Mouse (Mus musculus): Measurements from ENCODE around the gene Pou3f4.
A peak's percentile ranks its signal among the peaks of the same experiment; 100 is the strongest.
"Not testable (repeated sequence)": the region's sequence is repeated elsewhere in the genome, so short reads cannot be mapped to it uniquely, and the experiment has no call there.

Pou3f4 gene

DNA sequence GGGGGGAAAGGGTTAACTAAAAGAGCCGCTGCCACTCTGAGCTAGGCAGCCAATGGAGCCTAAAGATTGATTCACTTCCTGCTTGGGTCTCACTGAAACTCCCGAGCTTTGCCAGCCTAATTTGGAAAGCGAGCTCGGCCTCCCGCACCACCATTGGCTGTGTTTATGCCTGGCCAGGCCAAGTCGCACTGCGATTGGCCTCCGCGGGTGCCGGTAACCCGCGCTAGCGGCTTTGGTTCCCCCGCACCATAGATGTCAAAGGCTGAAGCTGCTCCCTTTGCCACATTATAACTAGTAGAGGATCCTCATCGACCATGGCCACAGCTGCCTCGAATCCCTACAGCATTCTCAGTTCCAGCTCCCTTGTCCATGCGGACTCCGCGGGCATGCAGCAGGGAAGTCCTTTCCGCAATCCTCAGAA lies at the start of gene Pou3f4:
Pou3f4 (plus strand) TSS at position 130 of the 421 bp plus-strand sequence.
- peak; percentile 72 for DNase-seq (ENCODE audit: low spot score in 2 of 2)

DNA sequence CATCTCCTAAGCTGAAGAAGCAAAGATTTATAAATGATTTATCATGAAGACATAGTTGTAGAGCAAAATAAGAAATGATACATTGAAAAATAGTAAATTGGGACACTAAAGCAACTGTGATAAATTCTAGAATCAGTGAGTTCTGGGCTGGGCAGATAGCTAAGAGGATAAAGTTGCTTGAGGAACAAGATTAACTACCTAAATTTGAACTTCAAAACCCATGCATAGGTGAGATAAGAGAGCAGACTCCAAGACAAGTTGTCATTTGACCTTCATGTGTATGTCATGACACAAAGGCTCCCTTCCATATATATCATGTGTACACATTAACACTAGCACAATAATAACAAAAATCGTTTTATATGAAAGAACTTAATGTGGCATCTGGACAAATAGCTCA lies 48.1 kb upstream of the Pou3f4 start:
- DNase-seq (ENCODE audit: low spot score in 2 of 2): no peak

DNA sequence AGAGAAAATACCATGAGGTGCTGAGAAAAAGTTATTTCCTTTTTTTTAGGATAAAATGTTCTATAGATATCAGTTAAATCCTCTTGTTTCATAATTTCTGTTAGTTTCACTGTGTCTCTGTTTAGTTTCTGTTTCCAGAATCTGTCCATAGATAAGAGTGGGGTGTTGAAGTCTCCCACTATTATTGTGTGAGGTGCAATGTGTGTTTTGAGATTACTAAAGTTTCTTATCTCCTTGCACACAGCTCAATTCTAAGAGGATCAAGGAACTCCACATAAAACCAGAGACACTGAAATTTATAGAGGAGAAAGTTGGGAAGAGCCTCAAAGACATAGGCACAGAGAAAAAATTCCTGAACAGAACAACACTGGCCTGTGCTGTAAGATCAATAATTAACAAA lies 39.3 kb upstream of the Pou3f4 start:
- DNase-seq (ENCODE audit: low spot score in 2 of 2): not testable (repeated sequence)

DNA sequence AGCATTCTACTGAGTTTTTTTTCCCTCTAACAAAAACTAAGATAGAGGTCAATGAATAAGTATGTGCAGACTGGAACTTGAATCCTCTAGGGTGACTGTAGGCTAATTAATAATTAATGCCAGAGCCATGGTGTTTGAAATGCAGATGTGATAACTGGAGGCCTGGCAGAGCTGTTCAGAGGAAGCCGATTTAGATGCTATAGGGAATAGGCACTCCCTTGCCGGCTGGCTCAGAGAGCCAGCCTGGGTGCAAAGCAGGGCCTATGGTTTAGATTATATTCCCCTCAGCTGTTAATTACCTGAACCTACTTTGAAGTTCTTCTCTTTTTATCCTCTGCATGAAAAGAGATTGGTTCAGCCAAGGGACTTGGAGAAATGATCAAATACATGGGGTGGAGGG lies 11.6 kb upstream of the Pou3f4 start:
- DNase-seq (ENCODE audit: low spot score in 2 of 2): no peak

DNA sequence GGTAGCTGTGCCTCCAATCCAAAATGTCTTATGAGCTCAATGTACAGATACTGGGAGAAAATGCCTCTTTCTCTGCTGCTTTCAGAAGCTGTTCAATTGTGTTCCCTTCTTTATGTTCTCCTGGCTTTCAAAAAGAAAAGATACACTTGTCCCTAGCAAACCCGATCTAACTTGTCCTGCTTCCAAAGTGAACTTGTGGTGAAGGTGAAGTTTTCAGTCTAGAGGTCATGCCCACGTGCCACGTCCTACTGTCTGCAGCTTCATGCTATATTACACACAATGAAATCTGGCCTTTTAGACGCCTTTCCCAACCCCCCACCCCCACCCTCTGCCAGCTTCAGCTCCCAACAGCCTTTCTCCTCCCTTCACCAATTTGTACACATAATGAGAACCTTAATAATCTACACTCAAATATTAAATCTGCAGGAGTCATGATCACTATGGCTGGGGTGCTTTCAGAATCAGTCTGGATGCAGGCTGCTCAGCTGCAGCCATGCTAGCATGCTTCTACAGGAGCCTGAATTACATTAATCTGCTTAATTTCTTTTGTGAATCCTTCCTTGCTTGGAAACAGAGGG lies 4.0 kb upstream of the Pou3f4 start:
- DNase-seq (ENCODE audit: low spot score in 2 of 2): no peak

DNA sequence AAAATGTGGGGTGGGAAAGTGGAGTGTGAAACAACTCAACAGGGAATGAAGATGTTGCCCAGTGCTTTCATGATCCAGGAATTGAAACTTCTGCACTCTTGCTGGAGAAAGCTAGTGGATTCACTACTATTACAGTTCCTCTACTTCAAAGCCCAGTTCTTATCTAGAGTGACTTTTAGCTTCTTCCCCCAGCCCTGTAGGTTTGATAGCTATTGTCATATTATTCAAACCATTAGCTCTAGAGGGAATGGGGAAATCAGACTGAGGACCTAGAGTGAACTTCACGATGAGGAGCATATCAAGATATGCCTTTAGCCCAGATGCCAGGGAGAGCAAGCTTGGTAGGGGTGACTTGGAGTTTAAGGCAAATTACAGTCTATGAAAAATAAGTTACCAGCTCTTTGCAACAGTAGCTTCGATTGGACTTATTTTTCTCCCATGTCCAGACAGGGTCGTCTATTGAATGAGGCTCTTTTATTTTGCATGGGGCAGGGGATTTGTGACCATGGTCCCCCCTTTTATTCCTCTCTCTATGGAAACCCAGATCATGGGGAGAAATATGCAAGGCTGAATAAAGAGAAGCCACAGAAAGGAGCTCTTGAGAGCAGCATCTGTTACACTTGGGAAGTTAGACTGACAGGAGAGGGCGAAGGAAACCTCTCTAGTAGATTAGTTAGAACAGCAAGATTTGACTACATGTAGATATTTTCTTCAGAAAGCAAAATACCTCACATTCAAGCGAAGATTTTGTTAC lies 3.1 kb upstream of the Pou3f4 start:
- no peak for DNase-seq (ENCODE audit: low spot score in 2 of 2)

DNA sequence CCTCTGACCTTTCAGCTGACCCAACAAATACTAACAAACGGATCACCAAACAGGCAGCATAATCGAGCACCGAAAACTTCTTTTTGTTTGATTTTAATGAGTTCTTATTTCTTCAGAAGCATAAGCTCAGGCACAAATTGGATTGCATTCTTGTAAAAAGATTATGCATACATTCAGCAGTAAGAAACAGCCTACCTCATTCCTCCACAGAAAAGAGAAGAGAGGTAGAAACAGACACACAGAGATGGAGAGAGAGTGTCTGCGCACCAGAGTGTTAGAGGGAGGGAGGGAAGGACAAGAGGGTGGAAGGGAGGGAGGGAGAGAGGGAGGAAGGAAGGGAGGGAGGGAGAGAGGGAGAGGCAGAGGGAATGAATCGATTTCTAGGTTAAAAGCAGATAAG lies 2.0 kb upstream of the Pou3f4 start:
- no peak for DNase-seq (ENCODE audit: low spot score in 2 of 2)

DNA sequence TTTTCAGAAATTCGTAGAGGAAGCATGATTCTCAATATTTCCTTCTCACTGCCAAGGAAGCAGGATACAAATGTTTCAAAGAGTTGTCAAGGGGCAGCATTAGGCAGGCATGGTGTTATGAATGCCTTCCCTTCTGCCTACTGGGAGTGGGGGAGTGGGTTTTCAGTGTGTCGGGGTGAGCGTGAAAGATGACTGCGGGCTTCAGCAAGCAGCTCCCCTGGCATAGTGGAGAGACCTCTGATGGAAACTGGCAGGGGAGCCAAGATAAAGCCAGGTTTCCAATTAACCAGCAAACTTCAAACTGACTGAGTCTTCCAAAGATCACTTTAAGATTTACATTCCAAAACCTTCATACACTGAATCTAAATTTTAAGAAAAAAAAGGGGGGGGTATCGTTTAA lies 679 bp upstream of the Pou3f4 start:
- DNase-seq (ENCODE audit: low spot score in 2 of 2): no peak

DNA sequence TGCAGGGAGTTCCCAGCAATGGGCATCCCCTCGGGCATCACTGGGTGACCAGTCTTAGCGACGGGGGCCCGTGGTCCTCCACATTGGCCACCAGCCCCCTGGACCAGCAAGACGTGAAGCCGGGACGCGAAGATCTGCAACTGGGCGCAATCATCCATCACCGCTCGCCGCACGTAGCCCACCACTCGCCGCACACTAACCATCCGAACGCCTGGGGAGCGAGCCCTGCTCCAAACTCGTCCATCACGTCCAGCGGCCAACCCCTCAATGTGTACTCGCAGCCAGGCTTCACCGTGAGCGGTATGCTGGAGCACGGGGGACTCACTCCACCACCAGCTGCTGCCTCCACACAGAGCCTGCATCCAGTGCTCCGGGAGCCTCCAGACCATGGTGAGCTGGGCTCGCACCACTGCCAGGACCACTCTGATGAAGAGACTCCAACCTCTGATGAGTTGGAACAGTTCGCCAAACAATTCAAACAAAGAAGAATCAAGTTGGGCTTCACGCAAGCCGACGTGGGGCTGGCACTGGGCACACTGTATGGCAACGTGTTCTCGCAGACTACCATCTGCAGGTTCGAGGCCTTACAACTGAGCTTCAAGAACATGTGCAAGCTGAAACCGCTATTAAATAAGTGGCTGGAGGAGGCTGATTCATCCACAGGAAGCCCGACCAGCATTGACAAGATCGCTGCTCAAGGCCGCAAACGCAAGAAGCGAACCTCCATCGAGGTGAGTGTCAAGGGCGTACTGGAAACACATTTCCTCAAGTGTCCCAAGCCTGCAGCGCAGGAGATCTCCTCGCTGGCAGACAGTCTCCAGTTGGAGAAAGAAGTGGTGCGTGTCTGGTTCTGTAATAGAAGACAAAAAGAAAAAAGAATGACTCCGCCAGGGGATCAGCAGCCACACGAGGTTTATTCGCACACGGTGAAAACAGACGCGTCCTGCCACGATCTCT lies 790 bp downstream of the Pou3f4 start:
- no peak for DNase-seq (ENCODE audit: low spot score in 2 of 2)

DNA sequence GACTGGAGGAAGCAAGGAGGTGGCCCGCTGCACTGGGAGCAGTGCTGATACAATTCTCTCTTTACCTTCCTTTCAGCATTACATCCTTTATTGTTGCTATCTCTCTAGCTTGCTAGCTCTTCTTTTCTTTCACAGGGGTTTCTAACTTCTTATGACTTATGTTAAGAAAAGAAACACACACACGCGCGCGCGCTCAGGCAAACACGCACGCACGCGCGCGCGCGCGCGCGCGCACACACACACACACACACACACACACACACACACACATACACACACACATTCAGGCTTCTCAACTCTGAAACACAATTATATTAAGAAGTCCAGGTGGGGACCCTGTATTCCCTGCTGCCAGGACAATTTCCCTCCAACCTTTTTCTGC lies 1.5 kb downstream of the Pou3f4 start:
- no peak for DNase-seq (ENCODE audit: low spot score in 2 of 2)

DNA sequence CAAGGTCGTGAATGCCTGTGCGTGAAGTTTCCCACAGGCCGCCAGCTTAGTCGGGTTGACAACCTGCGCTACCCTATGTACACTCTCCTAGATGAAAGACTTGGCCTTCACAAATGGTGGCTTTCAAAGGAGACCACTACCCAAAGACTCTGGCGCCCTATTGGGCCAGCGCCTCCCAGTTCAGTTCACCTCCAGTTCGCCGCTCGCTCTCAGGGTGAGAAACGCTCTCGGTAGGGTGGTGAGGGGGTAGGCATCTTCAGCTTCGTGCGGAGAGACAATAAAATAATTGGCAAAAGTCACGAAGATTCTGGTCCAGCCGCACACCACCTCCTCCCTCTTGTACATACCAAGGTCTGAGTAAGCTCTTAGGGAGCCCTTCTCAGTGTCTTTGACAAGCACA lies 2.5 kb downstream of the Pou3f4 start:
- DNase-seq (ENCODE audit: low spot score in 2 of 2): no peak

DNA sequence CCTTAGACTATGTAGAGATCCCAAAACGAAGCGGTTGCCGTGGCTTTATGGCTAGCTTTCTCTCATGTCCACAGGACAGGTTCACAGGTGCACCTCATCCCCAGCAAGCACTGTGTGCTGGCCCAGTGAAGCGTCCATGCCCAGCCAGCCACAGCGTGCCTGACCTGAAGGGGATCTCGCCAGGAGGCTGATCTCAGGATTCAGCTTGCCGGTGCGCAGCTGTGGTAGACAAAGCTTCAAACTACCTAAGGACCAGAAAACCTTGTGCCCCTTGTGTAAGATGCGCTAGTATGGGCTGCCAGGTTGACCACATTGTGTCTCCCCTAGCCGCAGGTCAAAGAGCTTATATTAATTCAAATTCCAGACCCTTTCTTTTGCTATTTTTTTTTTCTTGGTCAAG lies 3.1 kb downstream of the Pou3f4 start:
- no peak for DNase-seq (ENCODE audit: low spot score in 2 of 2)

DNA sequence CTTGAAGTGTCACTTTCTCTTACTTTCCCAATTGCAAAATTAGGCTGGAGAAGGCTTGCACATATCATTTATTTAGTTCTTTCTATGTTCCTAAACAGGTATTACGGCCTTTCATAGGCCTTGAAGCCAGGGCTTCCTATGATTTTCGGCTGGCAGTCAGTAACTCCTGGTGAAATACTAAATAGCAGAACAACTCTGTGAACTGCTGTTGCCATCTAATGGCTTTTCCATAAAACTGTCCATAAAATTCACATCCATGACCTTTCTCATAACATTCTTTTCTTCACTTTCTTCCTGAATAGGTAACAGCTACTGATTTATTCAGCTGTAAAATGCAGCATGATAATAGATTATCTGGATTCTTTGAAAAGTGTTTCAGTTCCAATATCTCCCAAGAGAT lies 23.4 kb downstream of the Pou3f4 start:
- DNase-seq (ENCODE audit: low spot score in 2 of 2): no peak

DNA sequence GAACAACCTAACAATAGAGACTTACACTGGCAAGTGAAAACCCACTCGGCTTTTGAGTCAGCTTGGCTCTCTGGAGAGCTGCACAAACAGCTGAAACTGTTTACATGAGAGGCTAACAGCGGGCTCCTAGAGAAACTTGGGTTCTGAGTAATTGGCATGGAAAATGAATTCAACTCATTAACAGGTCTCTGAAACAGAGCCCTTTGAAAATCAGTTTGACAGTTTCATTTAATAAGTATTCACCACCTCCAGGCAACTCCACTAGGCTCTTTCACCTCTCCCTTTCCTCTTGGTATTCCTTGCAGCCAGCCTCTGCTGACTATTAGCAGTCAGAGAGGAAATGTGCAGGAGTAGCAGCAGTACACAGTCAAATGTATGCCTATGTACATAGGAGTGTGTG lies 37.2 kb downstream of the Pou3f4 start:
- DNase-seq (ENCODE audit: low spot score in 2 of 2): no peak
